ENCODE assay signal across 8 mouse cellular contexts in genomic region chr14:48991144-48991522, GRCm38 (mm10).
DNase-seq lines count a peak whose midpoint lies in the region; ATAC-seq and TF ChIP-seq lines count a peak whose summit lies in the region.

No protein-coding gene starts in this region.

- no peaks in the 10 kb centered on the region for H3K36me3 ChIP-seq in lung, embryonic 16.5 days (ENCODE audit: control insufficient read depth, insufficient read depth, low read length)
- no peaks in the 10 kb centered on the region for H3K36me3 ChIP-seq in limb, embryonic 11.5 days (ENCODE audit: control insufficient read depth, insufficient read depth, low read length)
- no peaks in the 10 kb centered on the region for H3K36me3 ChIP-seq in stomach, embryonic 16.5 days (ENCODE audit: control insufficient read depth, insufficient read depth, low read length)

- DNase-seq in gastrocnemius, adult 2 months: no peak
- DNase-seq in gastrocnemius, postnatal 25 days: no peak
- no peak for DNase-seq in lung, postnatal 4 days
- DNase-seq in limb, embryonic 11.5 days (ENCODE audit: low spot score): no peak
- no peak for DNase-seq in ovary, postnatal 36 days (ENCODE audit: low spot score)

- H3K27ac ChIP-seq in gastrocnemius, adult 2 months: no peak overlapping the region
- no peak overlapping the region for H3K27ac ChIP-seq in lung, embryonic 16.5 days (ENCODE audit: low read length)
- H3K27ac ChIP-seq in limb, embryonic 11.5 days (replicated peaks; ENCODE audit: low read depth, low read length): no peak overlapping the region
- H3K27ac ChIP-seq in stomach, embryonic 16.5 days (ENCODE audit: low read length): no peak overlapping the region

- no peak for TF ChIP-seq CTCF in gastrocnemius, adult 2 months (IDR thresholded peaks at IDR 0.05)

- peaks cover 3% of the 10 kb centered on the region for H3K4me1 ChIP-seq in lung, embryonic 16.5 days (replicated peaks; ENCODE audit: control insufficient read depth, insufficient read depth, low read length)
- H3K4me1 ChIP-seq in limb, embryonic 11.5 days (ENCODE audit: control insufficient read depth, insufficient read depth, low read length): no peaks in the 10 kb centered on the region
- peaks cover 9% of the 10 kb centered on the region for H3K4me1 ChIP-seq in stomach, embryonic 16.5 days (ENCODE audit: control insufficient read depth, insufficient read depth, low read length)

- ATAC-seq in lung, embryonic 16.5 days (ENCODE audit: low read depth): 0 out of 2 replicates have a peak, but pooled peaks have one; percentile 2
- ATAC-seq in limb, embryonic 11.5 days (ENCODE audit: insufficient number of reproducible peaks, low FRiP score, low TSS enrichment, low read depth): no peak
- ATAC-seq in stomach, embryonic 16.5 days (ENCODE audit: insufficient read depth, low FRiP score): no peak
- ATAC-seq in cerebellum, adult (ENCODE audit: insufficient number of reproducible peaks, low FRiP score, low TSS enrichment): no peak

- intact Hi-C loops in gastrocnemius, adult 2 months (cut with DNase I): no loop called here

- 4% methylated on average over 7 of the region's 7 CpGs for WGBS in lung, embryonic 16.5 days
- 6% methylated on average over 7 of the region's 7 CpGs for whole genome bisulfite sequencing in limb, embryonic 11.5 days
- WGBS in stomach, embryonic 16.5 days: 2% methylated on average over 7 of the region's 7 CpGs

- no peak overlapping the region for H3K9ac ChIP-seq in lung, embryonic 16.5 days (ENCODE audit: low read length)
- H3K9ac ChIP-seq in limb, embryonic 11.5 days (ENCODE audit: low read length): peak overlapping the region; percentile 37; the same call in 1 of the 2 replicates
- no peak overlapping the region; the same call in 1 of the 2 replicates for H3K9ac ChIP-seq in stomach, embryonic 16.5 days (ENCODE audit: low read length)

- peak overlapping the region; percentile 58 for H3K4me3 ChIP-seq in gastrocnemius, adult 2 months
- 0 out of 2 replicates have a peak overlapping the region, but pooled peaks have one; percentile 18 for H3K4me3 ChIP-seq in lung, embryonic 16.5 days (ENCODE audit: low read length)
- no peak overlapping the region for H3K4me3 ChIP-seq in limb, embryonic 11.5 days (ENCODE audit: low read depth, low read length)
- H3K4me3 ChIP-seq in stomach, embryonic 16.5 days (replicated peaks; ENCODE audit: low read length): peak overlapping the region; percentile 28; the same call in 1 of the 2 replicates

- no peaks in the 10 kb centered on the region for H3K27me3 ChIP-seq in lung, embryonic 16.5 days (ENCODE audit: control insufficient read depth, insufficient read depth, low read depth, low read length)
- no peaks in the 10 kb centered on the region for H3K27me3 ChIP-seq in limb, embryonic 11.5 days (ENCODE audit: control insufficient read depth, insufficient read depth, low read length)
- H3K27me3 ChIP-seq in stomach, embryonic 16.5 days (ENCODE audit: control insufficient read depth, insufficient read depth, low read length): no peaks in the 10 kb centered on the region

- H3K9me3 ChIP-seq in lung, embryonic 16.5 days (ENCODE audit: control insufficient read depth, low read length): no peaks in the 10 kb centered on the region
- no peaks in the 10 kb centered on the region for H3K9me3 ChIP-seq in limb, embryonic 11.5 days (ENCODE audit: control insufficient read depth, low read length)
- H3K9me3 ChIP-seq in stomach, embryonic 16.5 days (replicated peaks; ENCODE audit: control insufficient read depth, low read length): no peaks in the 10 kb centered on the region

- H3K4me2 ChIP-seq in lung, embryonic 16.5 days (ENCODE audit: low read depth, low read length): peak overlapping the region; percentile 47
- H3K4me2 ChIP-seq in limb, embryonic 11.5 days (ENCODE audit: low read depth, severe bottlenecking): peak overlapping the region; percentile 32; the same call in 1 of the 2 replicates
- peak overlapping the region; percentile 46 for H3K4me2 ChIP-seq in stomach, embryonic 16.5 days (ENCODE audit: low read depth, low read length)
